In genomic region chr11:56373624-56374023, GRCm38 (mm10) we compare ENCODE assay signal across 18 mouse cellular contexts.
DNase-seq lines count a peak whose midpoint lies in the region; ATAC-seq and TF ChIP-seq lines count a peak whose summit lies in the region.
"Had no signal": no experiment of that assay in that cellular context is flagged by ENCODE, and none has a peak within 500 bp of the region (broad histone marks: within the 10 kb centered on the region; RNA-seq: fewer than 3 reads in every experiment).

No protein-coding gene starts in this region.

- no peaks in the 10 kb centered on the region for H3K36me3 ChIP-seq in lung, postnatal 0 days (ENCODE audit: insufficient read depth, low read length)
- no peaks in the 10 kb centered on the region for H3K36me3 ChIP-seq in forebrain, embryonic 14.5 days (ENCODE audit: control insufficient read depth, insufficient read depth, low read length)
- H3K36me3 ChIP-seq: embryonic facial prominence, embryonic 10.5 days; forebrain, embryonic 10.5 days; heart, embryonic 12.5 days; hindbrain, embryonic 10.5 days; intestine, embryonic 15.5 days had no signal

- H3K4me3 ChIP-seq in lung, postnatal 0 days (ENCODE audit: low read depth, low read length), result no peak overlapping the region
- no peak overlapping the region for H3K4me3 ChIP-seq in embryonic fibroblast, embryonic 13.5 days (ENCODE audit: insufficient read depth, low read length)
- H3K4me3 ChIP-seq in forebrain, embryonic 14.5 days (ENCODE audit: low read depth, low read length), result no peak overlapping the region
- H3K4me3 ChIP-seq: embryonic facial prominence, embryonic 10.5 days; erythroblast, embryonic 14.5 days; forebrain, embryonic 10.5 days; gastrocnemius, adult 2 months; heart, embryonic 12.5 days; hindbrain, embryonic 10.5 days; intestine, embryonic 15.5 days had no signal

- H3K27ac ChIP-seq in lung, postnatal 0 days (ENCODE audit: low read length), result no peak overlapping the region
- peak overlapping the region; percentile 75 for H3K27ac ChIP-seq in embryonic fibroblast, embryonic 13.5 days (ENCODE audit: insufficient read depth, low read length)
- H3K27ac ChIP-seq in forebrain, embryonic 14.5 days (ENCODE audit: low read depth, low read length), result no peak overlapping the region
- H3K27ac ChIP-seq: embryonic facial prominence, embryonic 10.5 days; forebrain, embryonic 10.5 days; gastrocnemius, adult 2 months; hindbrain, embryonic 10.5 days; hindbrain, embryonic 14.5 days; intestine, embryonic 15.5 days had no signal

- WGBS in lung, postnatal 0 days, result 61% methylated on average over 4 of the region's 4 CpGs
- 82% methylated on average over 4 of the region's 4 CpGs for WGBS in forebrain, embryonic 14.5 days

- TF ChIP-seq POLR2A in embryonic fibroblast, embryonic 13.5 days (IDR thresholded peaks at IDR 0.05; ENCODE audit: low read depth, low read length), result no peak

- no peaks in the 10 kb centered on the region for H3K27me3 ChIP-seq in lung, postnatal 0 days (replicated peaks; ENCODE audit: insufficient read depth, low read length)
- H3K27me3 ChIP-seq in forebrain, embryonic 14.5 days (replicated peaks; ENCODE audit: control insufficient read depth, insufficient read depth, low read length), result no peaks in the 10 kb centered on the region
- H3K27me3 ChIP-seq: heart, embryonic 12.5 days; intestine, embryonic 15.5 days had no signal

- no peak overlapping the region for H3K9ac ChIP-seq in lung, postnatal 0 days (replicated peaks; ENCODE audit: low read depth)
- no peak overlapping the region for H3K9ac ChIP-seq in forebrain, embryonic 14.5 days (ENCODE audit: low read length)
- H3K9ac ChIP-seq: heart, embryonic 12.5 days; hindbrain, embryonic 14.5 days; intestine, embryonic 15.5 days had no signal

- DNase-seq in adrenal gland, adult 2 months, result peak; percentile 45
- DNase-seq in adrenal gland, postnatal 4 days (ENCODE audit: low spot score in 2 of 2), result no peak
- peak; percentile 25 for DNase-seq in lung, postnatal 0 days (ENCODE audit: low spot score)
- no peak for DNase-seq in lung, postnatal 25 days (ENCODE audit: low spot score)
- no peak for DNase-seq in forebrain, embryonic 14.5 days (ENCODE audit: low spot score)
- DNase-seq: cerebellum, adult 2 months; gastrocnemius, postnatal 25 days had no signal

- H3K4me2 ChIP-seq in lung, postnatal 0 days (replicated peaks; ENCODE audit: low read depth, low read length), result no peak overlapping the region
- no peak overlapping the region for H3K4me2 ChIP-seq in forebrain, embryonic 14.5 days (ENCODE audit: low read length)
- H3K4me2 ChIP-seq: heart, embryonic 12.5 days; hindbrain, embryonic 14.5 days; intestine, embryonic 15.5 days had no signal

- no peaks in the 10 kb centered on the region for H3K9me3 ChIP-seq in lung, postnatal 0 days (ENCODE audit: low read length)
- no peaks in the 10 kb centered on the region for H3K9me3 ChIP-seq in forebrain, embryonic 14.5 days (replicated peaks; ENCODE audit: control insufficient read depth, low read length)
- H3K9me3 ChIP-seq: embryonic facial prominence, embryonic 10.5 days; forebrain, embryonic 10.5 days; heart, embryonic 12.5 days; hindbrain, embryonic 10.5 days; intestine, embryonic 15.5 days had no signal

- H3K4me1 ChIP-seq in lung, postnatal 0 days (ENCODE audit: insufficient read depth, low read depth, low read length), result no peaks in the 10 kb centered on the region
- H3K4me1 ChIP-seq in embryonic fibroblast, embryonic 13.5 days (ENCODE audit: control insufficient read depth, insufficient read depth, low read length), result peaks cover 7% of the 10 kb centered on the region; the same call in 1 of the 2 replicates
- no peaks in the 10 kb centered on the region for H3K4me1 ChIP-seq in forebrain, embryonic 14.5 days (ENCODE audit: control insufficient read depth, insufficient read depth, low read length)
- H3K4me1 ChIP-seq: embryonic facial prominence, embryonic 10.5 days; forebrain, embryonic 10.5 days; heart, embryonic 12.5 days; hindbrain, embryonic 10.5 days; intestine, embryonic 15.5 days had no signal

- TF ChIP-seq CTCF in lung, postnatal 0 days (IDR thresholded peaks at IDR 0.05), result no peak
- TF ChIP-seq CTCF in embryonic fibroblast, embryonic 13.5 days (IDR thresholded peaks at IDR 0.05; ENCODE audit: borderline replicate concordance, insufficient read depth, low read length), result no peak

- TF ChIP-seq EP300 in lung, postnatal 0 days (IDR thresholded peaks at IDR 0.05), result no peak

- no peak for ATAC-seq in lung, postnatal 0 days
- ATAC-seq in forebrain, embryonic 14.5 days, result no peak
- ATAC-seq in megakaryocyte-erythroid progenitor cell, adult 5-6 weeks (replicated peaks; ENCODE audit: low FRiP score, low TSS enrichment, poor library complexity, severe bottlenecking), result no peak
- ATAC-seq: forebrain, embryonic 16.5 days; intestine, embryonic 15.5 days had no signal

Comparison
In these comparisons a context has a peak if more than half of its experiments do, and no peak if none do; other contexts are left out.
1. DNase-seq: peak in adrenal gland, adult 2 months (single experiment) and lung, postnatal 0 days (single experiment); none in adrenal gland, postnatal 4 days (0 of 2), lung, postnatal 25 days (single experiment) and forebrain, embryonic 14.5 days (single experiment).